ENCODE assay signal across 10 mouse cellular contexts in the genomic region with DNA sequence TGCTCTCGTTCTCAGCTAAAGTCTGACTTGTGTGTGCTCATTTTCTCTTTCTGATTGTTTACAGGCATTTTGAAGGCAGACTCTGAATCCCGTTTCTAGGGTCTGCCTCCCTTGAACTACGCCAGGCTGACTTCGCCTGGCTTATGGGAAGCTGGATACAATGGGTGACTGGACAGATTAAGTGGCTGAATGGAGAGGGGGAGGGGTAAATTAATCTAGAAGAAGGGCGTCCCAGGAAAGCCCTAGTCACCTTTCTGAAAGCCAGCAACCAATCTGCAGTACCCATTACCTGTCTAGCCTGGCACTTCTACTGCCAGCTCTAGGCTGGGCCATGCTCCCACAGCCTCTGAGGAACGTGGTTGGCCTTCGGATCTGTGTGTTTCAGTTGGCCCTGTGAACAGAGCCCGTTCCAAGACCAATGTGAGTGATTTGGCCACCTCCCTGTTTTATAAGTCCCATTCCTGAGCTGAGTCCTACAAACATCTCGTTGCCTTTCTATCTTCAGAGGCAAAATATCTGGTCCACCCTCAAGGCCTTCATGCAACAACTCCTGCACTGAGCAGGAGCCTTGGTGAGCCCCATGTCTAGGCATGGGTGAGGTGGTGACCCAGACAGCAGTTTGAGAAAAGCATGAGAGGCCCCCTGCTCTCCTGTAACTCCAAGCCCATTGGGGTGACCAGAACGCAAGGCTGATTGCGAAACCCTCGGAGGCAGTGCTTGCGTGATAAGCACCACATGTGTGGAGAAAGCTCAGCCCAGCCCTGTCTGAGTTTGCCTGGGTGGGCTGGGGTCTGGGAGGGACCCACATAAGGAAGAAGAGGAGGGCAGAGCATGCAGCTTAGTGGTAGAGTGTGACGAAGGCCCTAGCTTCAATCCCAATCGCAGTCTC. TPM values are rescaled to one million over a fixed set of nuclear protein-coding genes. Genes with fewer than 3 reads are reported as not detected.
DNase-seq lines count a peak whose midpoint lies in the region; ATAC-seq and TF ChIP-seq lines count a peak whose summit lies in the region.
"Had no signal": no experiment of that assay in that cellular context is flagged by ENCODE, and none has a peak within 500 bp of the region (broad histone marks: within the 10 kb centered on the region; RNA-seq: fewer than 3 reads in every experiment).

No protein-coding gene starts in this region.

- TF ChIP-seq CTCF in gastrocnemius, adult 2 months (IDR thresholded peaks at IDR 0.05), result no peak

- no peaks in the 10 kb centered on the region for H3K27me3 ChIP-seq in lung, embryonic 15.5 days
- H3K27me3 ChIP-seq in embryonic facial prominence, embryonic 14.5 days (replicated peaks; ENCODE audit: control insufficient read depth, insufficient read depth, low read length), result no peaks in the 10 kb centered on the region
- no peaks in the 10 kb centered on the region for H3K27me3 ChIP-seq in midbrain, embryonic 14.5 days (ENCODE audit: control insufficient read depth, insufficient read depth, low read length)
- H3K27me3 ChIP-seq: liver, embryonic 15.5 days had no signal

- peaks cover 21% of the 10 kb centered on the region for H3K4me1 ChIP-seq in lung, embryonic 15.5 days
- peaks cover 19% of the 10 kb centered on the region for H3K4me1 ChIP-seq in embryonic facial prominence, embryonic 14.5 days (ENCODE audit: control insufficient read depth, insufficient read depth, low read length)
- peaks cover 11% of the 10 kb centered on the region for H3K4me1 ChIP-seq in midbrain, embryonic 14.5 days (ENCODE audit: control insufficient read depth, insufficient read depth, low read length)

- no peaks in the 10 kb centered on the region for H3K36me3 ChIP-seq in lung, embryonic 15.5 days
- H3K36me3 ChIP-seq in embryonic facial prominence, embryonic 14.5 days (ENCODE audit: control insufficient read depth, insufficient read depth, low read length), result no peaks in the 10 kb centered on the region
- H3K36me3 ChIP-seq in midbrain, embryonic 14.5 days (ENCODE audit: control insufficient read depth, insufficient read depth, low read length), result no peaks in the 10 kb centered on the region
- H3K36me3 ChIP-seq: liver, embryonic 15.5 days had no signal

- peak; percentile 45 for DNase-seq in gastrocnemius, adult 2 months
- DNase-seq in gastrocnemius, postnatal 36 days, result no peak
- DNase-seq in lung, postnatal 14 days, result no peak
- DNase-seq in embryonic facial prominence, embryonic 14.5 days (ENCODE audit: low spot score), result no peak
- peak; percentile 33 for DNase-seq in midbrain, embryonic 14.5 days
- no peak for DNase-seq in spleen, adult 18-20 months
- no peak for DNase-seq in layer of hippocampus, adult 8-10 months (ENCODE audit: low spot score in 2 of 2)
- DNase-seq: cerebellum, postnatal 25 days had no signal

- H3K27ac ChIP-seq in gastrocnemius, adult 2 months, result peak overlapping the region; percentile 71
- H3K27ac ChIP-seq in lung, embryonic 15.5 days, result 0 out of 2 replicates have a peak overlapping the region, but pooled peaks have one; percentile 27
- H3K27ac ChIP-seq in embryonic facial prominence, embryonic 14.5 days (replicated peaks; ENCODE audit: low read depth, low read length), result 0 out of 2 replicates have a peak overlapping the region, but pooled peaks have one; percentile 22
- no peak overlapping the region for H3K27ac ChIP-seq in midbrain, embryonic 14.5 days (replicated peaks; ENCODE audit: low read depth, low read length)
- H3K27ac ChIP-seq: liver, embryonic 15.5 days had no signal

- WGBS in lung, embryonic 15.5 days, result 63% methylated on average over 15 of the region's 15 CpGs
- WGBS in embryonic facial prominence, embryonic 14.5 days, result 63% methylated on average over 15 of the region's 15 CpGs
- WGBS in midbrain, embryonic 14.5 days, result 63% methylated on average over 15 of the region's 15 CpGs

- no peak overlapping the region; the same call in 1 of the 2 replicates for H3K4me3 ChIP-seq in gastrocnemius, adult 2 months
- no peak overlapping the region for H3K4me3 ChIP-seq in lung, embryonic 15.5 days
- H3K4me3 ChIP-seq in embryonic facial prominence, embryonic 14.5 days (ENCODE audit: low read depth, low read length), result no peak overlapping the region
- no peak overlapping the region for H3K4me3 ChIP-seq in midbrain, embryonic 14.5 days (replicated peaks; ENCODE audit: low read depth, low read length)
- H3K4me3 ChIP-seq: liver, embryonic 15.5 days had no signal

- no peak overlapping the region for H3K4me2 ChIP-seq in lung, embryonic 15.5 days
- no peak overlapping the region for H3K4me2 ChIP-seq in embryonic facial prominence, embryonic 14.5 days (ENCODE audit: low read depth, low read length)
- no peak overlapping the region for H3K4me2 ChIP-seq in midbrain, embryonic 14.5 days (ENCODE audit: low read length)
- H3K4me2 ChIP-seq: liver, embryonic 15.5 days had no signal

- intact Hi-C loops in gastrocnemius, adult 2 months (cut with DNase I), result no loop called here
- intact Hi-C loops in gastrocnemius, postnatal 36 days (cut with DNase I), result no loop called here

- peak; percentile 41; the same call in 1 of the 2 replicates for ATAC-seq in lung, embryonic 15.5 days (ENCODE audit: borderline replicate concordance, extremely low read depth, low FRiP score, low TSS enrichment)
- no peak for ATAC-seq in embryonic facial prominence, embryonic 14.5 days (ENCODE audit: low read depth)
- no peak for ATAC-seq in midbrain, embryonic 14.5 days (ENCODE audit: low FRiP score, low TSS enrichment)

- H3K9ac ChIP-seq in lung, embryonic 15.5 days, result no peak overlapping the region
- no peak overlapping the region for H3K9ac ChIP-seq in embryonic facial prominence, embryonic 14.5 days (ENCODE audit: low read depth, low read length)
- no peak overlapping the region for H3K9ac ChIP-seq in midbrain, embryonic 14.5 days (replicated peaks; ENCODE audit: low read length)
- H3K9ac ChIP-seq: liver, embryonic 15.5 days had no signal

- no peaks in the 10 kb centered on the region for H3K9me3 ChIP-seq in lung, embryonic 15.5 days
- no peaks in the 10 kb centered on the region for H3K9me3 ChIP-seq in embryonic facial prominence, embryonic 14.5 days (ENCODE audit: control insufficient read depth, low read length)
- no peaks in the 10 kb centered on the region for H3K9me3 ChIP-seq in midbrain, embryonic 14.5 days (ENCODE audit: control insufficient read depth, low read length)
- H3K9me3 ChIP-seq: liver, embryonic 15.5 days had no signal

RNA-seq across cellular contexts. Expression of gene Csf1, which starts 27.6 kb away (rescaled TPM):
- 1 to 10 TPM; 7.9 to 8.5 TPM for total RNA-seq in gastrocnemius, adult 2 months (2021)
- 1 to 10 TPM; 6.0 to 9.7 TPM for total RNA-seq in gastrocnemius, postnatal 36 days (2021)
- 9.0 and 10.3 TPM in 2 replicates for polyA plus RNA-seq in lung, embryonic 15.5 days (2015; fragmentation: Nextera tagmentation; extraction: Ambion mirVana)
- polyA plus RNA-seq in embryonic facial prominence, embryonic 14.5 days (2014; fragmentation: Nextera tagmentation; extraction: Ambion mirVana), result 18.1 and 21.4 TPM in 2 replicates
- 2.3 and 7.6 TPM in 2 replicates for polyA plus RNA-seq in midbrain, embryonic 14.5 days (2014; fragmentation: Nextera tagmentation; extraction: Ambion mirVana)
- total RNA-seq in layer of hippocampus, adult 8-10 months (2022), result 10 to 100 TPM; 24.9 to 58.2 (median 39.9) TPM

Comparison
In these comparisons a context has a peak if more than half of its experiments do, and no peak if none do; other contexts are left out.
1. DNase-seq: peak in gastrocnemius, adult 2 months (single experiment) and midbrain, embryonic 14.5 days (single experiment); none in gastrocnemius, postnatal 36 days (0 of 2), lung, postnatal 14 days (single experiment), embryonic facial prominence, embryonic 14.5 days (single experiment), spleen, adult 18-20 months (0 of 2) and layer of hippocampus, adult 8-10 months (0 of 2).